Mouse (Mus musculus) MEL (cell line): Measurements from ENCODE around the gene Gm3336. TPM values are rescaled to one million over a fixed set of nuclear protein-coding genes. Genes with fewer than 3 reads are reported as not detected.

Experiments used
- DNase-seq: peaks from one replicate; pipeline ENCODE4 v3.0.0; 2011; ENCODE audit warnings: low read depth, low spot score
- H3K27ac ChIP-seq: 2 replicates; pipeline ENCODE4 v1.5.1; 2012; ENCODE audit warnings: low read depth, mild to moderate bottlenecking, control low read depth, low read length, moderate library complexity; ENCODE audit not compliant: control insufficient read depth
- H3K27me3 ChIP-seq, 2 experiments: fragments of 150-350 bp in 1 of 2; sonication (generic) in 1 of 2; 2 replicates each; pipeline ENCODE4 v1.6.1; 2012; ENCODE audit warnings: low read length in 2 of 2, mild to moderate bottlenecking in 2 of 2, improper control_type of control experiment in 1 of 2, moderate library complexity in 1 of 2; ENCODE audit not compliant: insufficient read depth in 2 of 2, control insufficient read depth in 1 of 2
- H3K36me3 ChIP-seq, 2 experiments: 2 replicates each; pipeline ENCODE4 v1.6.1; 2012 to 2014; ENCODE audit warnings: low read length in 2 of 2, improper control_type of control experiment in 1 of 2, inconsistent platforms in 1 of 2, mild to moderate bottlenecking in 1 of 2; ENCODE audit not compliant: insufficient read depth in 2 of 2, control insufficient read depth in 1 of 2
- H3K4me1 ChIP-seq, 2 experiments: fragments of 150-350 bp in 1 of 2; sonication (generic) in 1 of 2; 2 replicates each; pipeline ENCODE4 v1.6.1; 2012; ENCODE audit warnings: low read length in 2 of 2, improper control_type of control experiment in 1 of 2, mild to moderate bottlenecking in 1 of 2; ENCODE audit not compliant: insufficient read depth in 2 of 2, control insufficient read depth in 1 of 2
- H3K4me3 ChIP-seq, 2 experiments: fragments of 150-350 bp in 1 of 2; sonication (generic) in 1 of 2; 2 replicates each; pipeline ENCODE4 v1.5.1; 2012; ENCODE audit warnings: low read depth in 2 of 2, low read length in 2 of 2, mild to moderate bottlenecking in 2 of 2, moderate library complexity in 2 of 2, control low read depth in 1 of 2, improper control_type of control experiment in 1 of 2; ENCODE audit not compliant: control insufficient read depth in 1 of 2, insufficient read depth in 1 of 2
- H3K79me2 ChIP-seq: 2 replicates; pipeline ENCODE4 v1.6.1; 2012; ENCODE audit warnings: mild to moderate bottlenecking, low read length, moderate library complexity; ENCODE audit not compliant: control insufficient read depth, poor library complexity, insufficient read depth
- H3K9ac ChIP-seq: 2 replicates; pipeline ENCODE4 v1.6.1; 2012; ENCODE audit warnings: low read depth, mild to moderate bottlenecking, control low read depth, low read length, moderate library complexity; ENCODE audit not compliant: control insufficient read depth, poor library complexity, severe bottlenecking
- H3K9me3 ChIP-seq: fragments of 150-350 bp; sonication (generic); replicated peaks from 2 replicates; pipeline ENCODE4 v1.6.1; 2012; ENCODE audit warnings: mild to moderate bottlenecking, low read length, improper control_type of control experiment, moderate library complexity; ENCODE audit not compliant: insufficient read depth
- BHLHE40 ChIP-seq: IDR thresholded peaks from 2 replicates; pipeline ENCODE4 v1.6.1; 2012; ENCODE audit warnings: low read depth, mild to moderate bottlenecking, inconsistent platforms, low read length, improper control_type of control experiment, borderline replicate concordance
- CTCF ChIP-seq, 3 experiments: IDR thresholded peaks in 2 of 3; conservative IDR thresholded peaks in 1 of 3; 2 replicates each; pipeline ENCODE4 v1.5.1; 2011 to 2012; ENCODE audit warnings: low read length in 3 of 3, low read depth in 2 of 3, mild to moderate bottlenecking in 2 of 3, improper control_type of control experiment in 1 of 3, inconsistent platforms in 1 of 3, mixed read lengths in 1 of 3, moderate library complexity in 1 of 3; ENCODE audit not compliant: control insufficient read depth in 1 of 3, insufficient read depth in 1 of 3, poor library complexity in 1 of 3, severe bottlenecking in 1 of 3
- GATA1 ChIP-seq: IDR thresholded peaks from 2 replicates; pipeline ENCODE4 v1.6.1; 2011; ENCODE audit warnings: low read depth, low read length, improper control_type of control experiment
- MAFK ChIP-seq: IDR thresholded peaks from 2 replicates; pipeline ENCODE4 v1.6.1; 2011; ENCODE audit warnings: low read depth, mild to moderate bottlenecking, low read length, improper control_type of control experiment, borderline replicate concordance
- MXI1 ChIP-seq: IDR thresholded peaks from 2 replicates; pipeline ENCODE4 v1.6.1; 2011; ENCODE audit warnings: mild to moderate bottlenecking, low read depth, low read length, improper control_type of control experiment
- POLR2A ChIP-seq, 2 experiments: IDR thresholded peaks; 2 replicates each; pipeline ENCODE4 v1.6.1; 2011 to 2012; ENCODE audit warnings: low read length in 2 of 2, mild to moderate bottlenecking in 2 of 2, control low read depth in 1 of 2, improper control_type of control experiment in 1 of 2, low read depth in 1 of 2, moderate library complexity in 1 of 2; ENCODE audit not compliant: control insufficient read depth in 1 of 2, insufficient read depth in 1 of 2, poor library complexity in 1 of 2
- POLR2AphosphoS5 ChIP-seq: IDR thresholded peaks from 2 replicates; pipeline ENCODE4 v1.6.1; 2012; ENCODE audit warnings: low read depth, borderline replicate concordance, mild to moderate bottlenecking, inconsistent platforms, low read length, moderate library complexity, mixed read lengths
- UBTF ChIP-seq: IDR thresholded peaks from 2 replicates; pipeline ENCODE4 v1.6.1; 2012; ENCODE audit warnings: low read depth, mild to moderate bottlenecking, inconsistent platforms, low read length, improper control_type of control experiment, moderate library complexity, borderline replicate concordance; ENCODE audit not compliant: insufficient read depth
- ZC3H11A ChIP-seq: IDR thresholded peaks from 2 replicates; pipeline ENCODE4 v1.6.1; 2012; ENCODE audit warnings: low read depth, mild to moderate bottlenecking, inconsistent platforms, low read length, improper control_type of control experiment
- polyA plus RNA-seq, 2 experiments: library from polyadenylated mRNA; stranded (reverse) in 1 of 2; unstranded in 1 of 2; fragments of >175 nt in 1 of 2; fragments of >200 nt in 1 of 2; gene quantifications; 2 replicates each; pipeline versions ENCODE4 v1.2.1 to v1.2.4; 2012; ENCODE audit warnings: low replicate concordance in 2 of 2, low read depth in 1 of 2; ENCODE audit not compliant: insufficient read length in 2 of 2, insufficient read depth in 1 of 2, missing spikeins in 1 of 2
- total RNA-seq: library from RNA; depleted of rRNA; stranded (reverse); fragments of 300-350 nt; gene quantifications from 2 replicates; pipeline ENCODE4 v1.2.3, GENCODE M21; 2012

Gm3336 gene
- total and polyA plus RNA-seq, 3 experiments = 0.19 to 0.72 TPM; not detected in 1

DNA sequence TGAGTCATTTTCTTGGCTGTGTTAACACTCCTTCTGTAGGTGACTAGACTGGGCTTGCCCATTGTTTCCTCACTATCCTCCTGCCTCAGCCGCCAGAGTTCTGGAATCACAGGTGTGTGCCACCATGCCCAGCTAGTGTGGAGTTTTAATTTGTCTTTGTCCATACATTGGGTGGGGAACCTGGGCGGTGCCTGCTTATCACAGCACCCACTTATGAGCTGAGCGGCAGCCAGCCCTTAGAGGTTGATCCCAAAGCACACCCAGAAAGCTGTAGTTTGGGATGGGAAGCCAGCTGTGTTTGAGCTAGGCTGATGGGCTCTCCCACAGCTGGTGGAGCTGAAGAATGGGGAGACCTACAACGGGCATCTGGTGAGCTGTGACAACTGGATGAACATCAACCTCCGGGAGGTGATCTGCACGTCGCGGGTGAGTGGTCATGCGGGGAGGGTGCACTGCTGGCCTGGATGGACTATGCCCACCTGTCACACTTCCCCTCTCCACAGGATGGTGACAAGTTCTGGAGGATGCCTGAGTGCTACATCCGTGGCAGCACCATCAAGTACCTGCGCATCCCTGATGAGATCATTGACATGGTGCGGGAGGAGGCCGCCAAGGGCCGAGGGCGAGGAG is 40.8 kb upstream of the Gm3336 start:
- Histone ChIP-seq H3K9me3 (no peaks in the 10 kb centered on the region), H3K79me2 (peaks cover 22% of the 10 kb centered on the region), H3K4me3 (no peak overlapping the region), H3K36me3 (peaks cover 0 to 17% of the 10 kb centered on the region in 2 experiments; a peak in 2 of 4 replicates), H3K9ac (no peak overlapping the region), H3K27me3 (no peaks in the 10 kb centered on the region), H3K27ac (no peak overlapping the region), H3K4me1 (peaks cover 5 to 18% of the 10 kb centered on the region in 2 experiments; a peak in 3 of 4 replicates)
- DNase-seq = no peak
- TF ChIP-seq CTCF (IDR thresholded peaks at IDR 0.05 in 2 of 3, conservative IDR thresholded peaks at IDR 0.05 in 1 of 3; ENCODE audit: control insufficient read depth in 1 of 3, insufficient read depth in 1 of 3, low read depth in 2 of 3, low read length in 3 of 3, poor library complexity in 1 of 3, severe bottlenecking in 1 of 3) (no peak), MAFK (no peak), UBTF (no peak), POLR2AphosphoS5 (no peak), BHLHE40 (no peak), ZC3H11A (no peak), POLR2A (IDR thresholded peaks at IDR 0.05; ENCODE audit: control insufficient read depth in 1 of 2, insufficient read depth in 1 of 2, low read depth in 1 of 2, low read length in 2 of 2, poor library complexity in 1 of 2) (no peak)

DNA sequence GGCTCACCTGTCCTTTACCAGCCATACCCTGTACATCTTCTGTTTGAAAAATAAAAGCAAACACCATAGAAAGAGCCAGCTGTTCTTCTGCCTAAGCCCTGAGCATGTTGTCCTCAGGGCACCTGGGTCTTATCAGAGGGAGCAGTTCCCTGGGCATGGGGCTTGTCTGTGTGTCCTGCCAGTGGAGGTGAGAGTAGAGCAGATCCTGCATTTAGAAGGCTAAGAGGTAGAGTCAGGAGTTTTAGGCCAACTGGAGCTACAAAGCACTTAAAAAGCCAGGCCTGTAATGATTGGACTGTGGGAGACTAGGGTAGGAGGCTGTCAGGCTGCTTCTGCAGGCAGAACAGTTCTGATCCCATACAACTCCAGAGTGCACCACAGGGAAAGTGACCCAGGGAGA is 39.7 kb upstream of the Gm3336 start:
- Histone ChIP-seq H3K4me1 (peaks cover 5 to 18% of the 10 kb centered on the region in 2 experiments; a peak in 3 of 4 replicates), H3K4me3 (no peak overlapping the region), H3K27ac (no peak overlapping the region), H3K27me3 (no peaks in the 10 kb centered on the region), H3K79me2 (peaks cover 21% of the 10 kb centered on the region), H3K36me3 (peaks cover 0 to 17% of the 10 kb centered on the region in 2 experiments; a peak in 2 of 4 replicates), H3K9ac (no peak overlapping the region), H3K9me3 (no peaks in the 10 kb centered on the region)
- DNase-seq = no peak
- TF ChIP-seq POLR2A (IDR thresholded peaks at IDR 0.05; ENCODE audit: control insufficient read depth in 1 of 2, insufficient read depth in 1 of 2, low read depth in 1 of 2, low read length in 2 of 2, poor library complexity in 1 of 2) (peak in 1 of 2 experiments; percentile 14; a peak in 1 of 4 replicates), UBTF (no peak), POLR2AphosphoS5 (no peak), MXI1 (no peak)

- Histone ChIP-seq H3K79me2 (peaks cover 14% of the 10 kb centered on the region), H3K4me1 (peaks cover 2 to 11% of the 10 kb centered on the region in 2 experiments; a peak in 3 of 4 replicates), H3K9me3 (no peaks in the 10 kb centered on the region), H3K27me3 (peaks cover 0 to 1% of the 10 kb centered on the region in 2 experiments; a peak in 1 of 4 replicates), H3K4me3 (no peak overlapping the region), H3K9ac (no peak overlapping the region), H3K27ac (no peak overlapping the region), H3K36me3 (peaks cover 0 to 10% of the 10 kb centered on the region in 2 experiments; a peak in 2 of 4 replicates)
- no peak for DNase-seq
- TF ChIP-seq POLR2A (IDR thresholded peaks at IDR 0.05; ENCODE audit: control insufficient read depth in 1 of 2, insufficient read depth in 1 of 2, low read depth in 1 of 2, low read length in 2 of 2, poor library complexity in 1 of 2) (0 out of 4 replicates have a peak, but pooled peaks of 1 of the 2 experiments have one; percentile 4), GATA1 (no peak)
Observed at GRCm38 (mm10) chr8:70679404-70679803, 38.9 kb upstream of the Gm3336 start.
